Mouse (Mus musculus): ENCODE results near the gene Eif2b3.
A peak's percentile ranks its signal among the peaks of the same experiment; 100 is the strongest.

The Eif2b3 gene

GRCm38 (mm10) chr4:117094626-117095361 lies 75.6 kb downstream of the Eif2b3 start:
- DNase-seq (ENCODE audit: low read depth in 1 of 2, low spot score in 2 of 2) = no peak

- no peak for DNase-seq (ENCODE audit: low read depth in 1 of 2, low spot score in 2 of 2)
Measured at GRCm38 (mm10) chr4:117095551-117096452, 76.6 kb downstream of the Eif2b3 start, which contains the start of gene Ptch2. Ptch2 (plus strand) TSS chr4:117096075.

GRCm38 (mm10) chr4:117096666-117097065 lies 77.5 kb downstream of the Eif2b3 start:
- DNase-seq (ENCODE audit: low read depth in 1 of 2, low spot score in 2 of 2) = no peak

GRCm38 (mm10) chr4:117097969-117098763 lies 79.0 kb downstream of the Eif2b3 start:
- DNase-seq (ENCODE audit: low read depth in 1 of 2, low spot score in 2 of 2) = no peak

GRCm38 (mm10) chr4:117098764-117099036 lies 79.5 kb downstream of the Eif2b3 start:
- DNase-seq (ENCODE audit: low read depth in 1 of 2, low spot score in 2 of 2) = no peak

- no peak for DNase-seq (ENCODE audit: low read depth in 1 of 2, low spot score in 2 of 2)
Measured at GRCm38 (mm10) chr4:117100036-117100435, 80.8 kb downstream of the Eif2b3 start.

- DNase-seq (ENCODE audit: low read depth in 1 of 2, low spot score in 2 of 2) = no peak
Measured at GRCm38 (mm10) chr4:117101218-117101617, 82.0 kb downstream of the Eif2b3 start.

GRCm38 (mm10) chr4:117104672-117105071 lies 85.5 kb downstream of the Eif2b3 start:
- no peak for DNase-seq (ENCODE audit: low read depth in 1 of 2, low spot score in 2 of 2)

GRCm38 (mm10) chr4:117105127-117105526 lies 85.9 kb downstream of the Eif2b3 start:
- no peak for DNase-seq (ENCODE audit: low read depth in 1 of 2, low spot score in 2 of 2)

GRCm38 (mm10) chr4:117107813-117108523 lies 88.8 kb downstream of the Eif2b3 start:
- DNase-seq (ENCODE audit: low read depth in 1 of 2, low spot score in 2 of 2) = no peak

GRCm38 (mm10) chr4:117108524-117108849 lies 89.3 kb downstream of the Eif2b3 start:
- DNase-seq (ENCODE audit: low read depth in 1 of 2, low spot score in 2 of 2) = no peak

- no peak for DNase-seq (ENCODE audit: low read depth in 1 of 2, low spot score in 2 of 2)
Measured at GRCm38 (mm10) chr4:117109330-117109729, 90.1 kb downstream of the Eif2b3 start.

GRCm38 (mm10) chr4:117110249-117110648 lies 91.0 kb downstream of the Eif2b3 start:
- no peak for DNase-seq (ENCODE audit: low read depth in 1 of 2, low spot score in 2 of 2)

- DNase-seq (ENCODE audit: low read depth in 1 of 2, low spot score in 2 of 2) = no peak
Measured at GRCm38 (mm10) chr4:117110985-117111384, 91.8 kb downstream of the Eif2b3 start.

GRCm38 (mm10) chr4:117113237-117113636 lies 94.0 kb downstream of the Eif2b3 start:
- DNase-seq (ENCODE audit: low read depth in 1 of 2, low spot score in 2 of 2) = no peak

- DNase-seq (ENCODE audit: low read depth in 1 of 2, low spot score in 2 of 2) = no peak
Measured at GRCm38 (mm10) chr4:117115592-117115991, 96.4 kb downstream of the Eif2b3 start.

GRCm38 (mm10) chr4:117117931-117118330 lies 98.7 kb downstream of the Eif2b3 start:
- DNase-seq (ENCODE audit: low read depth in 1 of 2, low spot score in 2 of 2) = no peak

GRCm38 (mm10) chr4:117119636-117120035 lies 100.4 kb downstream of the Eif2b3 start:
- DNase-seq (ENCODE audit: low read depth in 1 of 2, low spot score in 2 of 2) = no peak

- DNase-seq (ENCODE audit: low read depth in 1 of 2, low spot score in 2 of 2) = no peak
Measured at GRCm38 (mm10) chr4:117120052-117120444, 100.8 kb downstream of the Eif2b3 start.

- DNase-seq (ENCODE audit: low read depth in 1 of 2, low spot score in 2 of 2) = peak; percentile 94 to 98
Measured at GRCm38 (mm10) chr4:117120445-117121414, 101.5 kb downstream of the Eif2b3 start.

All from monocyte, adult 2 months (primary cell).